Mouse (Mus musculus) megakaryocyte, embryonic 14.5 days (primary cell): ENCODE measurements around the gene Hspg2.

Experiments used
- FLI1 ChIP-seq: IDR thresholded peaks from 2 replicates; pipeline ENCODE4 v1.6.1; 2012; ENCODE audit warnings: low read length, inconsistent platforms, mixed read lengths
- GATA1 ChIP-seq: IDR thresholded peaks from 3 replicates; pipeline ENCODE4 v1.6.1; 2012; ENCODE audit warnings: mixed read lengths, low read length, inconsistent platforms, borderline replicate concordance

DNA sequence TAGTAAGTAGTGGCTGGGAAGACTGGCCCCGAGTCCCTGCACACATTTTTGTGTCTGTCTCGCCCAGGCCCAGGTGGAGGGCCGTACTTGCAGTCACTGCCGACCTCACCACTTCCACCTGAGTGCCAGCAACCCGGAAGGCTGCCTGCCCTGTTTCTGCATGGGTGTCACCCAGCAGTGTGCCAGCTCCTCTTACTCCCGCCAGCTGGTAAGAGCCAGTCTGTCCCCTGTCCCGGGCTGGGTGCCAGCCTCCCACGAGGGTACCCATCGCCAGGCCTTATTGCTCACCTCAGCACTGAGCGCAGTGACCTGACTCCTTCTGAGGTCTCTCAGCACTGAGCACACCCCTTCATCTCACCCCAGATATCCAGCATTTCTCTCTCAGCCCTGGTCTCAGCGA is 53.4 kb downstream of the Hspg2 start:
- TF ChIP-seq GATA1 (no peak), FLI1 (no peak)
